Mouse (Mus musculus) embryonic fibroblast, embryonic 13.5 days (primary cell): ENCODE measurements around the gene Dnaja3.

Experiments used
- CTCF ChIP-seq: IDR thresholded peaks from 2 replicates; pipeline ENCODE4 v1.5.1; 2011; ENCODE audit warnings: mild to moderate bottlenecking, control low read depth, low read length, moderate library complexity, borderline replicate concordance; ENCODE audit not compliant: insufficient read depth
- POLR2A ChIP-seq: IDR thresholded peaks from 2 replicates; pipeline ENCODE4 v1.6.1; 2011; ENCODE audit warnings: low read depth, mild to moderate bottlenecking, control low read depth, low read length, moderate library complexity

GRCm38 (mm10) chr16:4600701-4601310 lies 39.0 kb upstream of the Dnaja3 start:
- no peak for TF ChIP-seq POLR2A
- no peak for TF ChIP-seq CTCF
